Mouse (Mus musculus) adrenal gland, postnatal 25 days (tissue): ENCODE measurements at regions not wholly inside any gene's neighbourhood (a gene's known extent, or its start where the extent isn't known, plus 50 kb on each side); places are given as distances from the start of the nearest gene placed in this dataset.

Source experiments
- DNase-seq: peaks from one replicate; pipeline ENCODE4 v3.0.0; 2021; ENCODE audit warnings: mixed read lengths

DNA sequence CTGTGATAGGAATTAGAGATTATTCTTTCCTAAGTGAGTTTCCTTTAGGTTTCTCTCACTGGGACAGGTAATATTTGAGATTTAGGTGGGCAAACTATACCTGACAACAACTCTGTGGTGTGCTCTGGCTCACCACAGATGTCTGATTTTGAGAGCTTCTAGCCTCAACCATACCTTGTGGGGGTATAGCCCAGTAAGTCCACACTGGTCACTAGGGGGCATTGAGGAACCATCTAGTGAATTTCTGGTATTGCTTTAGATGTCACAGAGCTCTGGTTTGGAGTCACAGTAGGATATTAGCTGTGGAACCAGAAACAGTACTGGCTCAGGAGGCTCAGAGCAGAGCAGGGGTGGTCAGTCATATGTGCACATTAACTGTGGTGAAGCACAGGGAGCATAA, 91.5 kb upstream of the 2210010C04Rik start:
- no peak for DNase-seq

DNA sequence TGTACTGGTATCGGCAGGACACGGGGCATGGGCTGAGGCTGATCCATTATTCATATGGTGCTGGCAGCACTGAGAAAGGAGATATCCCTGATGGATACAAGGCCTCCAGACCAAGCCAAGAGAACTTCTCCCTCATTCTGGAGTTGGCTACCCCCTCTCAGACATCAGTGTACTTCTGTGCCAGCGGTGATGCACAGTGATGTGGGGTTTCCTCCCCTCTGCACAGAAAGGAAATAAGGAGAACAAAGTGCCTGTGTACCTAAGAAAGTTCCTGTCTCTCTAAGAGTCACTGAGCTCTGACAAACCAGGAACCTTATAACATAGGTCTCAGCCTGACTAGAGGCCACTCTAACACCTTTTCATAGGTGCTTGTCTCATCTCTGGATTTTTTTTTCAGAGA, 86.3 kb upstream of the 2210010C04Rik start:
- DNase-seq: no peak

DNA sequence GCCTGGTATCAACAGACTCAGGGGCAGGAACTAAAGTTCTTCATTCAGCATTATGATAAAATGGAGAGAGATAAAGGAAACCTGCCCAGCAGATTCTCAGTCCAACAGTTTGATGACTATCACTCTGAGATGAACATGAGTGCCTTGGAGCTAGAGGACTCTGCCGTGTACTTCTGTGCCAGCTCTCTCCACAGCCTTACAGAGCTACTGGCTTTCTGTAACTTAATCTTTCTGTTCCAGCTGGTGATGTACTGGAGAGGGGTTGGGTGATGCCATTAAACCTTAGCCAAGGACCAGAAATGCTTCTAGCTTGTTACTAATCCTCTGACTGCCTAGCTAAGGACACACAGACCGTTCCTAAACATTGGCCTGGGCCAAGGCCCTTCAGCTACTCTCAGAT, 83.9 kb upstream of the 2210010C04Rik start:
- no peak for DNase-seq

DNA sequence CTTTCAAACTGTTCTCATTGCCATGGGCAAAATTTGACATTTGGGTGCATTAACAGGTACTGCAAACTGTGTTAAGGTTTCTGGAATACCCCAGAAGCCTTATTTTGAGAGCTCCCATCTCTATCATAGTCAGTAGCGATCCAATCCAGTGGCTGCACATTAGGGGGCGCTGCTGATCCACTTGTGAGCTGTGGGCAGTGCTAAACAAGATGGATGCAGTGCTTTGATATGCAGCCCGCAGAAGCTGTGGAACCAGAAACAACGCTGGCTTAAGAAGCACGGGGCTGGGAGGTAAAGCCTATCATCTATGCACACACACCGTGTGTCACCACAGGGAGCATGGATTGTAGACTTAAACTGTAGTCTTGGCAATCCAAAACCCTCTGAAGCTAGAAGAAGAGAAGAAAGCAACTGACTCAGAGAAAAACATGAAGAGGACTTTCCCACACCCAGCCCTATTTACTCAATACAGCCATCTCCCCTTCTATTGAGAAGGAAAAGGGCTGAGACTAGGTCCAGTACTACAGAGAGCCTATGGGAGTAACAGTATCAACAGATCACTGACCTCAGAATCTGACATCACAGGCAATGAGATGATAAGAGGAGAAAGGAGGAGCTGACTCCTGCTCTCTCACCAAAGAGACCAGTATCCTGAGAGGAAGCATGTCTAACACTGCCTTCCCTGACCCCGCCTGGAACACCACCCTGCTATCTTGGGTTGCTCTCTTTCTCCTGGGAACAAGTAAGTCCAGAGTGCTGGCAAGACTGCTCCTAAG, 83.1 kb upstream of the 2210010C04Rik start:
- DNase-seq: peak; percentile 59

DNA sequence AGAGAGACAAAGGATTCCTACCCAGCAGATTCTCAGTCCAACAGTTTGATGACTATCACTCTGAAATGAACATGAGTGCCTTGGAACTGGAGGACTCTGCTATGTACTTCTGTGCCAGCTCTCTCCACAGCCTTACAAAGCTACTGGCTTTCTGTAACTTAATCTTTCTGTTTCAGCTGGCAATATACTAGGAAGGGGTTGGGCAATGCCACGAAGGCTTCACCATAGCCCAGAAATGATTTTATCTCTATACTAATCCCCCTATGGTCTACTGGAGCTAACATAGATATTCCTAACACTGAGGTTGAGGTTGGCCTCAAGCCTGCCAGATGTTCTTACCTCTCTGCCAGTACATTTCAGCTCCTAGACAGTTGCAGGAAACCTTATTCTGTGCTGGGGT, 78.6 kb upstream of the 2210010C04Rik start:
- DNase-seq: no peak

DNA sequence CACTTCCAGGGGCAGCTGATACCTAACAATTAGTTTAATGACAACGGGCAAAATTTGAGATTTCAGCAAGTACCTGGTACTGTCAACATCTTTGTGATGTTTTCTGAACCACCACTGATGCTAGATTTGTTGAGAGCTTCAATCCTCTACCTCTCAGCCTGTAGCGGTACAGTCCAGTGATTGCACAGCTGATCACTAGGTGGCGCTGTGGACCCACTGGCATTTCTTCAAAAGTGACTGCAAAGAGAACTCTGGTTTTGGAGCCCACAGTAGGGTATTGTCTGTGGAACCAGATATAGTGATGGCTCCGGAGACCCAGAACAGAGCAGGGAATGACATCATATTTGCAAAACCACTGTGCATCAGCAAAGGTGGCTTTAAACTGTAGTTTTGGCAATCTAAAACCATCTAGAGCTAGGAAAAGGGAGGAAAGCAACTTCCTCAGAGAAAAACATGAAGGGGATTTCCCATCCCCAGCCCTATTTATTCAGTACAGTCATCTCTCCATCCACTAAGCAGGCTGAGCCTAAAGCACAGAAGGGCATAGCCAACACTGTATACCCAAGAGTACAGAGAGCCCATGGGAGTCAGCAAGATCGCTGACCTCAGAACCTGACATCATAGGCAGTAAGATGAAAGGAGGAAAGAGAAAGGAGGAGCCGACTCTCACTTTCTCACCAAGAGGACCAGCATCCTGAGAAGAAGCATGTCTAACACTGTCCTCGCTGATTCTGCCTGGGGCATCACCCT, 77.7 kb upstream of the 2210010C04Rik start:
- DNase-seq: peak; percentile 56

DNA sequence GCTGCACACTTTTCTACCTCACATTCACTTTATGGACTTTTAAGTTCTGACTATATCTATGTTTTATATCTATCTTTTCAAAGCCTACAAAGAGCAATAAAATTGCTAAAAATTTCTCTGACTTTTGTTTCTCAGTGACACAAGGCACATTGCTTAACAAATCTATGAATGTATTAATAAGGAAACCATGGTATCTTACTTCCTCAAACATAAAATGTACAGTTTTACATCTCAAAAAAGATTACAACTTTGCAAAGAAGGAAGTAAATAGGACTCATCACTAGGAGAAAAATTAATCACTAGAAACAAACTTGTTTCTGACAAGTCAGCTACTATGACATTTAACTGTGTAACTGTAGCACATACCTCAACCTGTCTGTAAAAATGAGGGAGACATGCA, 76.5 kb upstream of the 2210010C04Rik start:
- no peak for DNase-seq

DNA sequence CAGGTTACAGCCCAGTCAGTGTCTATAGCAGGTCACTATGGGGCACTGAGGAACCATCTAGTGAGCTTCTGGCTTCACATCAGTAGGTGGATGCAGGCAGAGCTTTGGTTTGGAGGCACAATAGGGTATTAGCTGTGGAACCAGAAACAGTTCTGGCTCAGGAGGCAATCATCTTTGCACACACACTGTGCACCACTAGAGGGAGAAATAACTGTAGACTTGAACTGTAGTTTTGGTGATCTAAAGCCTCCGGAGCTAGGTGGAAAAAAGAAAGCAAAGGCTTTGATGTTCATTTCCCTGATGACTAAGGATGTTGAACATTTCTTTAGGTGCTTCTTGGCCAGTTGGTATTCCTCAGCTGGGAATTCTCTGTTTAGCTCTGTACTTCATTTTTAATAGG, 73.6 kb upstream of the 2210010C04Rik start:
- DNase-seq: no peak

DNA sequence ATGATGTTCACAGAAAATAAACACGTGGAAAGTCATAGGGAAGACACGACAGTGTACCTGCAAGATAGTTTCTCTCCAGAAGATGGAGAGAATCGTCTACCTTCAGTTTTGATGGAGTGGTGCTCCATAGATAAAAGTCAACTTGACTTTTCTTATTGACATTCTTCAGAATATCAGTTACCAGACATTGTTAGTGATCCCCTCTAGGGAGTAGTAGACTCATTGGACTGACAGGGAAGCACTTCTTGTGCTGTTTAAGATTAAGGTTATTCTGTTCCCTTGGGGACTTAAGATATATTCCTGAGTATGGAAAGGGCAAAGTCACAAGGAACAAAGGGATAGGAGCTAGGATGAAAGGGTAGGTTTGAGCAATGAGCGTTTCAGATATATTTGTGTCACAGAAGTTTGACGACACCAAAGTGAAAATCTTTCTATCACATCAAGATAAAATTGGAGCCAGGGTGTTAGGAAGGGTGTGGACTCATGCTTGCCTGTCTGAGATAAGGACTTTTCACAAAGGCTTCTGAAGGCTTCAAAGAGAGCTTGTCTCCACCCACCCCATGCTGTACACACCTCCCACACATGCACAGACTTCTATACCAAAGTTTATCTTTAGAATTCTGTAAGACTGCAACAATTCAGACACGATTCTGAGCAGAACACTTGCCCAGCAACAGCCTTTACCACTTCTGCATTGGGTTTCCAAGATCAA, 68.5 kb upstream of the 2210010C04Rik start:
- DNase-seq: no peak

DNA sequence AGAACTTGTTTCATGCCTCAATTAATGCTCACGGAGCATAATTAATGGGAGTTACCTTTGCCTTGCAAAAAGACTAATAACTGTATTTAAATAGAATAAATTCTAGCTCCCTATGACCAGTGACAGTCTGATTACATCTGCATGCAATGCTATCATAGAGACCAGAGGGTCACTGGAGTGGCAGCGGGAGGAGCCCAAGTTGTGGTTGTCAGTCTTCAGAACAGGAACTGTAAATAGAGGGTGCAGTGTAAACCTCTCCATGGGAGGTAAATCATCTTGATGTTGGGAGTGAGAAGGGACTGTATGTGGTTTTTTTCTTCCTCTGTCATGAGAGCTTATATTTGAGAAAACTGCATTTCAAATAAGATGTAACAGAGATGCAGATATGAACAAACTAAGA, 66.7 kb upstream of the 2210010C04Rik start:
- no peak for DNase-seq

DNA sequence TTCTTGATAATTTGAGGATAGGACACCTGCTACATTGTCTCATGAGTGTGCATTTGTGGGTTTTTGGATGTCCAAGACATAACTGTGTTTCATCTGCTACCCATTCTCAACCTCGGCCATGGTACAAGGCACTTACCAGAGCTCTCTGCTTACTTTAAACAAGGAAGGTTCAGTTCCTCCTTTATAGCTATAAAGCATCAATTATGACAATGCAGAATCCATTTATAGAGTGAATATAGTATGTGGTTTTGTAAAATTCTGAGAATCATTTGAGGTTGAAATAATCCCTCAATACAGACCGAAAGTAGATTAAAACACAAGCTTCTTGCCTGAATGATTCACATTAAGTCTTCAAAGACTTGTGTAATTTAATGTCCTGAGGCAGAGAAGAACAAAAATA, 64.9 kb upstream of the 2210010C04Rik start:
- no peak for DNase-seq

DNA sequence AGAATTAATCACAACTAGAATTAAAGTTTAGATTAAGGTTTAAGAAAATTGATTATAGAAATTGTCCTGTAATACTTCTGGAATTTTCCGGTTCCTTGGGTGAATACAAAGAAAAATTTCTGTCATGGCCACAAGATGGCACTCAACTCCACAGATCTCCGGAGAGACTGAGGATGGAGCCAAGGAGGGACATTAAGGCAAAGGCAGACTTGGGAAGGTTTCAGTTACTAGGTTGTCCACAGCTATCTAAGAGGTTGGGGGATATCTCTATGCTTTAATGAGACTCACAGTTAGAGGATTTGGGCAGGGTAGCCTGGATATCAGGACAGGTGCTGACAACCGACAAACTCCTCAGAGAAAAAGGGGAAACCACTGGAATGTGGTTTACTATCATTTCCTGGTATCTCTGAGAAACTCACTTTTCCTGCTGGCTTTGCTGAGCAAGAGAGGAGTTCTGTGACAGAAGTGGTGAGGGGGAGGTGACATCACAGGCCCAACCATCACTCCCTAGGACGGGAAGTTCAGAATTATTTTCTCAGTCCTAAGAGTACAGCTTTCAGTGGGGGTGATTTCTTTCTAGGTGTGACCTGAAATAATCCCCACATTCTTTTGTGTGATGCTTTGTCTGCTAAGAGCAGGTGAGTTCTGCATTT, 56.0 kb upstream of the 2210010C04Rik start:
- DNase-seq: no peak
